Mouse (Mus musculus) adrenal gland, adult 18-20 months (tissue): ENCODE data around the gene Enam. TPM values are rescaled to one million over a fixed set of nuclear protein-coding genes. Genes with fewer than 3 reads are reported as not detected.

Source experiments
- total RNA-seq, 2 experiments: library from RNA; stranded (reverse); gene quantifications; 1 replicate in 1 of 2; 2 replicates in 1 of 2; pipeline ENCODE4 v1.2.3; 2021

The Enam gene
- total RNA-seq, 2 experiments from 2014 or later = not detected

Other genes with a start within 250 kb of the Enam start
- gene Gm7714, start 219.1 kb upstream of the Enam start, total RNA-seq = not detected
- gene Prol1, start 170.7 kb upstream of the Enam start, total RNA-seq = not detected
- not detected for gene Amtn, start 111.9 kb upstream of the Enam start, total RNA-seq
- not detected for gene Ambn, start 32.0 kb upstream of the Enam start, total RNA-seq
- 1 to 10 TPM in 1 of 2 experiments, under 1 TPM in 1; 0.66 to 4.7 TPM for gene Jchain, start 39.9 kb downstream of the Enam start, total RNA-seq
- gene Utp3, start 66.5 kb downstream of the Enam start, total RNA-seq = 10 to 100 TPM; 31.4 to 39.5 TPM
- 10 to 100 TPM; 21.1 to 26.7 TPM for gene Rufy3, start 77.1 kb downstream of the Enam start, total RNA-seq
- gene Grsf1, start 188.2 kb downstream of the Enam start, total RNA-seq = 100 to 1,000 TPM; 120 to 143 TPM
- gene Mob1b, start 232.9 kb downstream of the Enam start, total RNA-seq = 10 to 100 TPM; 33.9 to 41.5 TPM